Mouse (Mus musculus) left cerebral cortex, adult 2 months (tissue): ENCODE data around the gene H2afv. TPM values are rescaled to one million over a fixed set of nuclear protein-coding genes. Genes with fewer than 3 reads are reported as not detected.

Source experiments
- DNase-seq, 2 experiments: peaks; one replicate each; pipeline ENCODE4 v3.0.0; 2021 to 2022; ENCODE audit warnings: low spot score in 2 of 2, mixed read lengths in 1 of 2; ENCODE audit errors: extremely low spot score in 1 of 2
- H3K27ac ChIP-seq: fragments of 200-600 bp; 2 replicates; pipeline ENCODE4 v1.8.1; 2022
- H3K4me3 ChIP-seq: fragments of 200-600 bp; 2 replicates; pipeline ENCODE4 v1.8.1; 2022
- CTCF ChIP-seq: fragments of 200-600 bp; IDR thresholded peaks from 2 replicates; pipeline ENCODE4 v1.8.1; 2022; ENCODE audit warnings: antibody characterized with exemption, mild to moderate bottlenecking, moderate library complexity
- intact Hi-C: fragments of 180-260 bp; cut with DNase I; formaldehyde crosslinking; loops from one replicate; pipeline ENCODE4 v1.15.1; 2025
- total RNA-seq, 2 experiments: library from RNA; stranded (reverse); gene quantifications; 2 replicates each; pipeline ENCODE4 v1.2.3; 2021

The H2afv gene
- total RNA-seq, 2 experiments from 2014 or later = 39.6 to 41.4 TPM

DNA sequence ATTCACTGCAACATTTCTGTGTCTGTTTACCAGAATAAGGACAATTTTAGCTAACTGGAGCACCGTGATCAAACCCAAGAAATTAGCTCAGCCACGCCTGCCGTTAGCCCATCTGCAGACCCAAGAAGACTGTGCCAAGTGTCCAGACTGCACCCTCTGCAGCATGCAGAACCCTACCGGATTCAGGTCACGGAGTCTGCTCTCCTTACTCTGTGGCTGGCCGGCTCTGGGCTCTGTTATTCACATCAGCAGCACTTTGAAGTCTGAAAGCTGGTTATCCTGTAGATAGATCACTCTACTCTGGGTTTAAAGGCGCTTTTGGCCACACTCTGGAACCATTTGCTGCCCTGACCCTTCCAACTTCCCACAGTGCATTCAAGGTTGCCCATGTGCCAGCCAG is 35.9 kb upstream of the H2afv start:
- TF ChIP-seq CTCF = no peak
- intact Hi-C loops = no loop called here
- Histone ChIP-seq H3K27ac (no peak overlapping the region), H3K4me3 (no peak overlapping the region)
- DNase-seq = no peak

DNA sequence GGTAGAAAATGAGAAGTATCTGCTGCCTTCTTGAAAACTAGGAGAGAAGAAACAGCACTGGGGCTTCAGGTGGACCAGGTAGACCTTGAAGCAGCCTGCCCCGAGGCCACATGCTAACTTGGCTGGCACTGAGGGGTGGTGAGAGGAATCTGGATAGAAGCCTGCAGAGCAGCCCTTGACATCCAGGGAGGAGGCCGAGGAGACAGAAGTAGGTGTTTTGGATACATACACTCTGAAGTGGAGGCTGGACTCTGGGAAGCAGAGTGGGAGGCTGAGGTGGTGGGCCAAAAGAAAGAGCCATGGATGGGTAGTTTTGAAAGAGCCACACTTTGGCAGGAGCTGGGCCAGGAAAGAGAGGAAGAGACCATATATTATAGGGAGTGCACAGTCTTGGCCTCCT is 35.0 kb upstream of the H2afv start:
- Histone ChIP-seq H3K4me3 (no peak overlapping the region), H3K27ac (no peak overlapping the region)
- DNase-seq = no peak
- TF ChIP-seq CTCF = no peak
- intact Hi-C loops = loop anchor here (10.0 kb wide), 1 partner anchor 586 kb away; the partner anchor contains the start of gene Adcy1

DNA sequence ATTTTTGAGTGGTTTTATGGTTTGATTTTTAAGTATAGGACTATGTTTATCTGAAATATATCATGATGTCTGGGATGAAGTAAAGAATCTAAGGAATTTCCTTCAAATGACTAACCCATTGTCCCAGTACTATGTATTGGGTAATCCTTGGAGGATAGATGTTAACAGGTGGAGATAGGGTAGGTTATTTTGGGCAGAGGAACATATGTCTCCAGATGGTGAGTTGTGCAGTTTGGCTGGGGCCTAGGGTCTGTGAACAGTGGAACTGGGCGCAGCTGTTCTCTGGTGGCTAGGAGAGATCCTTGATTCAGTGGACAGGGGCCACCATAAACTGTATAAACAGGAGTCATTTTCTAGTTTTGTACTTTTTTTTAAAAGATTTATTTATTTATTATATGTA is 33.1 kb upstream of the H2afv start:
- Histone ChIP-seq H3K27ac (no peak overlapping the region), H3K4me3 (no peak overlapping the region)
- no peak for DNase-seq
- no peak for TF ChIP-seq CTCF
- intact Hi-C loops = loop anchor here (2.0 to 10.0 kb wide), 2 partner anchors 51 to 587 kb away; partner anchors contain the start of gene Adcy1

DNA sequence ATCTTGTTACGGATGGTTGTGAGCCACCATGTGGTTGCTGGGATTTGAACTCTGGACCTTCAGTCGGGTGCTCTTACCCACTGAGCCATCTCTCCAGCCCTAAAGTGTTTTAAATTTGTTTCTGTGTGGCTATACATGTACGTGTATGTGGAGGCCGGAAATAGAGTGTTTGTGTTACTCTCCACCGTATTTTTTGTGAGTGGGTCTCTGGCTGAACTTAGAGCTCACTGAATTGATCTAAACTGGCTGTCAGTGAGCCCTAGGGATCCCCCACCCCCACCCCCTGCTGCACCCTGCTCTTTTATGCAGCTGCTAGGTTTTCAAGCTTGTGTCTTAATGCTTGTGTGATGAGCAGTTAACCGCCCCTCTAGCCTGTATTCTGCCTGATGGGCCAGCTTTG is 32.6 kb upstream of the H2afv start:
- intact Hi-C loops = loop anchor here (1.0 to 10.0 kb wide), 4 partner anchors 33 to 588 kb away; partner anchors contain the start of genes Adcy1 and H2afv
- DNase-seq = no peak
- TF ChIP-seq CTCF = no peak
- H3K27ac ChIP-seq = no peak overlapping the region
- no peak overlapping the region; the same call in 1 of the 2 replicates for H3K4me3 ChIP-seq

DNA sequence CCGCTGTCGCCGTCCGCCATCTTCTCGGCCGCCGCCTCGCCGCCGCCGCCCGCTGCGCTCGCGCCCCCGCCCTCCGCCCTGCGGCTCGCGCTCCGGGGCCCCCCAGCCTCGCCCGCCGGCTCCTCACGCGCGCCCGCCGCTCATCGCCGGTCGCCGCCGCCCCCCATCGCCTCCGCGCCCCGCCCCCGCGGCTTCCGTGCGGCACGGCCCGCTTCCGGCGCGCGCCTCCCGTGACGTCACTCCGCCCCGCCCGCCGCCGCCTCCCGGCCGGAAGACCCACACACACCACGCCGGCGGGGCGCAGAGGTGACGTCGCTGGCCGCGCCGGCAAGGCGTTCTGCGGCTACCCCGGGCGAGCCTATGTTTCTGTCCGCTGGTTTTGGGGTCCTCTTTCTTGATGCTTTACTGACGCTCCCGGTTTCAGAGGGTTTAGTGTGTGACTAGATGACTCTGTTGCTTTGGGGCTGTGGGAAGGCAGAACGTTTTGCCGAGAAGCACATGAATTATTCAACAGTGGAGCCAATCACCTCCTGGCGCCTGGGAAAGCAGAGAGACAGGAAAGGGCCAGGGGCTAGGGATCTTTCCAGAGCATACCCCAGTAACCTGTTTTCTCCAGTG is 31.7 kb upstream of the H2afv start, which contains the start of gene Purb:
Gene Purb, minus strand, starts transcription at position 51 of the 618 bp plus-strand sequence.
- TF ChIP-seq CTCF = no peak; the same call in 1 of the 2 replicates
- Histone ChIP-seq H3K27ac (peak within 1 kb of the TSS; percentile 97), H3K4me3 (peak within 1 kb of the TSS; percentile 89)
- intact Hi-C loops = loop anchor here (1.0 to 10.0 kb wide), 5 partner anchors 32 to 589 kb away; partner anchors contain the start of genes Adcy1, H2afv and Tbrg4
- DNase-seq = peak; percentile 95

DNA sequence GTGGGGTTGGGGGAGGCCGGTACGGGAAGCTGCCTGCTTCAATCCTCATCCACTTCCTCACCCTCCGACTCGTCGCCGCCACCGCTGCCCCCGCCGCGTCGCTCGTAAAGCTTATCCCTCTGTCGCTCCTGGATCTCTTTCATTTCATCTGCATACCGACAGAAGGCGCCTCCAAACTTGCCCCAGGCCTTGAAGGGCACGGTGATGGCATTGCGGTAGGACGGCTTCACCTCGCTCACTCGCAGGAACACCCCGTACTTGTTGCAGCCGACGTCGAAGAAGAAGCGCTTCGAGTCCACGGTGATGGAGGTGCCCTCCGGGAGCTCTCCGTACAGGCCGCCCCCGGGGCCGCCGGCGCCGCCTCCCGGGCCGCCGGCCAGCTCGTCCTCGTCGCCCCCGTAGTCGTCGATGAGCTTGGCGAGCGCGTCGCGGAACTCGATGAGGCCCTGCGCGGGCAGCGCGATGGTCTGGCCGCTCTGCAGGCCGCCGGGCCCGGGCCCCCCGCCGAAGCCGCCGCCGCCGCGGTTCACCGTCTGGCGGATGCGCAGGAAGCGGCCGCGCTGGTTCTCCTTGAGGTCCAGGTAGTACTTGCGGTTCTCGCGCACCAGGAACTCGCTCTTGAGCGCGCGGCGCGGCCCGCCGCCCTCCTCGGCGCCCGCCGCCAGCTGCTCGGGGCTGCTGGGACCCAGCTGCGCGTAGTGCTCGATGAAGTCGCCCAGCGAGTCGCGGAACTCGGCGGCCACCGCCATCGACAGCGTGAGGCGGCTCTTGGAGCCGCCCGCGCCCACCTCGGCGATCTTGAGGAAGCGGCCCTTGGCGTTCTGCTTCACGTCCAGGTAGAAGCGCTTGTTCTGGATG is 30.9 kb upstream of the H2afv start:
- intact Hi-C loops = loop anchor here (2.0 to 10.0 kb wide), 2 partner anchors 152 to 590 kb away; partner anchors contain the start of genes Adcy1 and Tbrg4
- TF ChIP-seq CTCF = no peak; the same call in 1 of the 2 replicates
- DNase-seq = peak; percentile 55 to 56
- H3K4me3 ChIP-seq = peak overlapping the region; percentile 89
- peak overlapping the region; percentile 92 for H3K27ac ChIP-seq

DNA sequence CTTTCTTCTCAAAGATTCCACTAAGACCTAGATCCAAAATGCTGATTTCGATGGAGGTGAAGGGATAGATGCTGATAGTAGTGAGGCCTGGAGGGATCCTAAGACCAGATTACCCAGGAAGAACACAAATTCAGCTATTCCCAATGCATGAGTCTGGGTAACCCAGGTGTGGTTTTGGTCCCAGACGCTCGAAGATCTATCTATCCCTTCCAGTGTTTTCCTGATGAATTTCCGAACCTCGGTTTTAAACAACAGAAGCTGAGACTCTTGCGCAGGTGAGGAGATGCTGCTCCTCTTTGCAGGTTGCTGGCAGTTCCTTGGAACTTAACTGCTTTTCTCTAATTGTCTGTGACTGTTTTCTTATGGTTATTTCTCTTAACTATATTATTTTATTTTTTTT is 30.1 kb upstream of the H2afv start:
- no peak for DNase-seq
- Histone ChIP-seq H3K27ac (no peak overlapping the region), H3K4me3 (peak overlapping the region; percentile 89)
- TF ChIP-seq CTCF = no peak
- intact Hi-C loops = loop anchor here (2.0 to 10.0 kb wide), 2 partner anchors 152 to 590 kb away; partner anchors contain the start of genes Adcy1 and Tbrg4

DNA sequence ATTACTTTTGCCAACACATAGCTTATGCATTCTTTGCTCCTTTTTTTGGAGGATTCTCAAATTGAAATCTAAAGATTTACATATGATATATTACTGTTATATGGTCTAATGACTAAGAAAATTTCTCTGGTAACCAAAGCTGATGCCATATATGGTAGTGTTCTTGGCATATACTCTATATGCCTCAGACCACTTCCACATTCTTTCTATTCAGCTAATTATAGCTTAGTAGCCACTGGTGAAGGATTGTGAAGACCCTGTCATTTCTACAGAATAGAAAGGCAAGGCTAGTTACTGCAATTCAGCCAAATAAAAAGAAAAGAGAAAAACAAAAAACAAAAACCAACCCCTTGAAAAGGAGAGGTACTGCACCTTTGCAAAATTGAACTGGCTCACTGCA is 27.8 kb upstream of the H2afv start:
- DNase-seq = no peak
- no peak for TF ChIP-seq CTCF
- intact Hi-C loops = loop anchor here (10.0 kb wide), 1 partner anchor 593 kb away; the partner anchor contains the start of gene Adcy1
- Histone ChIP-seq H3K4me3 (peak overlapping the region; percentile 89), H3K27ac (no peak overlapping the region)

DNA sequence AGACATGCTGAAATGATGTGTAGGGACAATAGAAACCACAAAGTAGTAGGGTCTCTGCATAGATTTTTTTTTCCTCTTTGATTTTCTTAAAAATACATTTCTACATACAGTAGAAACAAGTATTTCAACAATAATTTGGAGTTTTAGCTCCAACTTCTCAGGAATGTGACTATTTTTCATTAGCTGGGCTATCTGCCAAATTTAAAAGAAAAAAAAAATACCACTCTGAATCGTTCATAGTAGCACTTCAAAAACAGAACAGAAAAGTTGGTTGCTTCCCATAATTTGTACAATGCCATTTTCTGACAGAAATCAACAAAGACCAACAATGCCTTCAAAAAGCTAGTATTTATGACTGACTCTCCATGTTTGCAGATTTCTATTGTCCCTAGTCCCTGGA is 27.2 kb upstream of the H2afv start:
- H3K27ac ChIP-seq = no peak overlapping the region
- H3K4me3 ChIP-seq = peak overlapping the region; percentile 89
- TF ChIP-seq CTCF = no peak
- intact Hi-C loops = loop anchor here (10.0 kb wide), 1 partner anchor 593 kb away; the partner anchor contains the start of gene Adcy1
- DNase-seq = no peak

DNA sequence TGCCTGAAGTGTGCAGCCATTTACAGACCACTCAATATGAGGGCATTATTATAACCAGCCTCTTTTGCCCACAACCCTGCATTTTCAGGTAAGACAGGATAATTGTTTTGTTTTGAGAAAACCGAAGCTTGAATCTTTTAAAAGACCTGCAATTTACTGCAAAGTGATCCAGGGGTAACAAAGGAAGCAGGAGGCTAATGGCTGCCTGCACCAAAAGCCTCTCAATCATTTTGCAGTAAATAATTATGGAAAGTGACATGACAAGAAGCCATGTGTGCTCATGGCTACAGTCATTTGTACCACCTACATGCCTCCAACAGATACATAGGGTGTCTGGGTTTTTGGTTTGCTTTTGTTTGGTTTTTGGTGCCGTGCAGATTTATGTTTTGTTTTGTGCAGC is 26.8 kb upstream of the H2afv start:
- no peak for DNase-seq
- intact Hi-C loops = loop anchor here (10.0 kb wide), 1 partner anchor 594 kb away; the partner anchor contains the start of gene Adcy1
- Histone ChIP-seq H3K4me3 (peak overlapping the region; percentile 89), H3K27ac (no peak overlapping the region)
- TF ChIP-seq CTCF = no peak

DNA sequence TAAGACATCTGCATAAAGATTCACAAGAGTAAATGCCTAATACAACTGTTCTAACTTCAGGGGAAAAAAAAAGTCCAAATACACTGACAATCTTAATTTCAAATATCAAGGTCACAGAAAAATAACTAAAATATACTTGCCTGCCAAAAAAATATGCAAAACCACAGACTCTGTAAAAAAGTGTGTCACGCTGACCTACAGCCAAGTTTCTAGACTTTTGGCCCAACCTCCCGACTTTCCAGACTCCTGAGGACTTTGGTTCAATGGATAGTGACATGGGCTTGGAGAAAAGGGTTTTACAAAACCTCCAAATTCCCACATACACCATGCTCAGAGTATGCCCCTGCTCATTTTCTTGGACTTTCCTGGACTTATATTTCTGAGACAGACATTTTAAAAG is 24.3 kb upstream of the H2afv start:
- Histone ChIP-seq H3K4me3 (no peak overlapping the region), H3K27ac (no peak overlapping the region)
- no peak for TF ChIP-seq CTCF
- no peak for DNase-seq
- intact Hi-C loops = no loop called here

DNA sequence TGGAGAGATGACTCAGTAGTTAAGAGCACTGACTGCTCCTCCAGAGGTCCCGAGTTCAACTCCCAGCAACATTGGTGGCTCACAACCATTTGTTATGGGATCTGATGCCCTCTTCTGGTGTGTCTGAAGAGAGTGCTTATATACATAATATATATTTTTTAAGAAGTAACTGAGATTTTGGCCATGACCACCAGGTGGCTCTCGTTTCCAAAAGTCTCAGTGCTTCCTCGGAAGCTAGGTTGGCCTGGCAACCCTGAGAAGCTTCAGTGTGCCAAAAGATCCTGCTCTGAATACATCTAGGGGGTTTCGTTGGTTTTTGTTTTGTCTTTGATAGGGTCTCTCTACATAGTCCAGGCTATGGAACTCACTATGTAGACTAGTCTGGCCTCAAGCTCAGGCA is 20.9 kb upstream of the H2afv start:
- intact Hi-C loops = no loop called here
- DNase-seq = peak; percentile 55 to 57
- Histone ChIP-seq H3K27ac (no peak overlapping the region), H3K4me3 (no peak overlapping the region)
- peak; percentile 63 for TF ChIP-seq CTCF
